Mouse (Mus musculus): ENCODE results near the gene Galnt10.

- no peak for TF ChIP-seq POLR2A (IDR thresholded peaks at IDR 0.05; ENCODE audit: borderline replicate concordance, low read depth, low read length)
- TF ChIP-seq CTCF (IDR thresholded peaks at IDR 0.05; ENCODE audit: low read depth, low read length): no peak
Observed at GRCm38 (mm10) chr11:57654977-57655397, 9.7 kb downstream of the Galnt10 start.
